Mouse (Mus musculus): ENCODE measurements at regions not wholly inside any gene's neighbourhood (a gene's known extent, or its start where the extent isn't known, plus 50 kb on each side); places are given as distances from the start of the nearest gene placed in this dataset.
A peak's percentile ranks its signal among the peaks of the same experiment; 100 is the strongest.
"Not testable (repeated sequence)": the region's sequence is repeated elsewhere in the genome, so short reads cannot be mapped to it uniquely, and the experiment has no call there.

DNA sequence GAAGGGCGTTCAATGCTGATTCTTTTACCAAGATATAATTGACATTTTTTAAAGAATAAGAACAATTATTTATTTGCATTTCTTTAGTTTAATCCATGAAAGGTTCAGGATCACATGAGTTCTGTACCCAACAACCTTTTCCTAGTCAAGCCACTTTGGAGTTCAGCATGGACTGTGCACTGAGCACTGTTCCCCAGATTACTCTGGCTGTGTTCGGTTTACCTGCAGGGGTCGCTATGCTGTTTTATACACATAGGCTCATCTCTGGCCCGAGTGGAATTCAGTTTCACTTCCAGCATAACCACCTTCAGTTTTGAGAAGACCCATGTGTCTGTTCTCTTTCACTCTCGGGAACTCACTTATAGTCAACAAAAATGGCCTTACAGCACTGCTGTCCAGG is 93.5 kb upstream of the Smarcad1 start:
- not testable (repeated sequence) for ATAC-seq

DNA sequence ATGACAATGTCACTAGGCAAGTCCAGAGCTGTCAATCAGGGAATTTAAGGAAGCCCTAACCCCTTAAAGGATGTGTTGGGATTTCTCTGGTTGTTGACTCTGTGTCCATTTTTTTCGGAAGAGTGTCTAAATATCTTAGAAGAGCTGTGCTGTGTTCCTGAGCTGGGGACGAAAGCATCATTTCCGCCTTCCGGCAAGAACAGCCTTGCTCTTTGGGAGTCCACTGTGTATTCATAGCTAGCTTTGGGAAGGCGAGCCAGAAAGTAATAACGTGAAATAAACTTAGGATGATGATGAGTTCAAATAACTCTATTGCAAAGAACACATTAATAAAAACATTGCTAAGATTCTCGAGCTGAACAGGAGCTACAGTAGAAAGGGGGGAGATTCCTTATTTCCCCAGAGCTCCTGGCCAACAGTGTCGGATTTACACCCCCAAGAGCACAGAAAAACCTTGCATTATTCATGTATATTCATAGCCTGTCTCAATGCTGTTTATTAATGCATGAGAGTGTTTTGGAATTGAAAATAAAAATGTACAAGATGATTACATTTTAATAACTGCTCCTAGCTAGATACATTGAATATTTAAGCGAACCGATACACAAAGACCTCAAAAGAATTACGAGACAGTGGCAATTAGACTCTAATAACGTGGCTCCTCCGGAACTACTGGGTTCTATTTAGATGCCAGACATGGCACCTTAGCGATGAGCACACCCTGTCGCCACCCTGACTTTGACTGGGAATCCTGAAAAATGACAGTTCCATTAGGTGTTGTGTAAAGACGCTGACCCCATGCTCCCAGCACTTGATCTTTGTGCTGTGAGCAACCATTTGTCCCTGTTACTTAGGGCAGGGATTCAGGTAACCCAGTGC is 80.5 kb upstream of the Smarcad1 start:
- no peak for ATAC-seq

DNA sequence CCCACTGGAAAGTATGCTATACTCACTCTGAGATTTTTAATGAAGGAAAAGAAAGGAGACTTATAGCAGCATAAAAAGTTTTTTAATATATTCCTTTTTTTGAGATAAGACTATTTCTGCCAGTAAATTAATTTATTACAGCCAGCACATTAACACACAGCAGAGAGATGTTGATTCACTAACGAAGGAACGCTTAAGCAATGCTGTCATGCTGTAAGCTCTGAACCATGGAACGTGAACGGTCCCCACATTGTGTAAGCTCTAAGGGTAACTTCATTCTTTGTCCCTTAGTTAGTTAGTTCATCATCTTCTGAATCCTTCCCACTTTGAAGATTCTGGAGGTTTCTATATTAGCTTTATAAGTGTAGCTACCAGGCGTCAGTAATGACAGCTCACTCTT is 79.8 kb upstream of the Smarcad1 start:
- ATAC-seq: no peak

DNA sequence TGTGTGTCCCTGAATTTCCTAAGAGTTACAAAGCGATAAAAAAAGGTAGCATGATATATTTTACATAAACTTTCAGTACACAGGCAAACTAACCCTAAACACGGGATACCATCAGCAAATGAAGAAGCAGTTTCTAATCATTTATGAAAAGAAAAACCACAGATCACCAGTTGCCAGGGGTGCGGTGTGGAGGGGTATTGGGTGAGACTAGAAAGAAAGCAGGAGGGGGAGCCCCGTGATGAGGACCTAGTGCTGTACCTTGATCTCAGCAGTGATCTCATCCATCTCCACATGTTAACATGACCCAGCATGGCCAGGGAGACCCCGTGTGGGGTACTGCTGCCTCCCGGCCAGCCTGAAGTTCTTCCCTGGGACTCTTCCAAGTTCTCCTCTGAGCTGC is 77.7 kb upstream of the Smarcad1 start:
- no peak for ATAC-seq

DNA sequence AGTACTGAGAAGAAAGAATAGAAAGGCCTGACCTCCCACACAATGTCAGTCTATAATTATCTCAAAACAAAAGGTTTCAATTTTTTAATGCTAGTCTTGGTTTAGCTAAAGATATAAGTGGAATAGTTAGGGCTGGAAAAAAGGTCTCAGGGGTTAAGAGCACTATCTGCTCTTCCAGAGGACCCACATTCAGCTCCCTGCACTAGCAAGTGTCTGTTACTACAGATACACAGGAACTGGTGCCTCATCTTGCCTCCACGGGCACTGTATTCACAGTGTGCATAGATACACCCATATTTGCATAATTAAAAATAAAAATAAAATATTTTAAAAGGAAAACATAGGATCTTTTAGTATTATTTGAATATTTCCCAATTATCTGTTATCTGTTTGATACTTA is 77.2 kb upstream of the Smarcad1 start:
- no peak for ATAC-seq

DNA sequence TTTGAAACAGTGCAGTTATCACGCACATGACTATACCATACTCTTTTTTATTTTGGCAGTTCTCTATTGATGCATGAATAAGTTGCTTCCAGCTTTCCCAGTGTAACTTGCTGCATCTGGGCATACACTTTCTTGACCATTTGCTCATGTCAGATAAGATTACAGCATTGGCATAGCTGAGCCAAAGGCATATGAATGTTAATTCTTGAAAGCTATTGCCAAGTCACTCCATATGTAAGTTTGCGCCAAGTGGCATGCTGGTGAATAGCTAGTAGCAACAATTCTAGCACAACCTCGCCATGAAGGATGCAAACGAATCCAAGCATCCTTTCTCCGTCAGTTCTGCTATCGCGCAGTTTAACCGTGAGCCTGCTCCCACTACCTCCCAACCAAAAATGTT is 72.2 kb upstream of the Smarcad1 start:
- no peak for ATAC-seq

DNA sequence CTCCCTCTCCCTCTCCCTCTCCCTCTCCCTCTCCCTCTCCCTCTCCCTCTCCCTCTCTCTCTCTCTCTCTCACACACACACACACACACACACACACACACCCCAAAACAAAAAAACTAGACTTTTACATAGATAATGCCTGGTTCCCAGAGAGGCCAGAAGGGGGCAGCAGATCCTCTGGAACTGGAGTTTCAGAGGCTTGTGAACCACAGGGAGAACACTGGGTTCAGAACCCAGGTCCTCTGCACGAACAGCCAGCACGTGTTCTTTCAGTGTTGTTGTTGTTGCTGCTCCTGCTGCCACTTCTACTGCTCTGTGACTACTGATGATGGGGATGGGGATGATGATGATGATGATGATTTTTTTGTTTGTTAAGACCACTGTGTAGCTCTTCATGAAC is 68.4 kb upstream of the Smarcad1 start:
- peak; percentile 32 for ATAC-seq

DNA sequence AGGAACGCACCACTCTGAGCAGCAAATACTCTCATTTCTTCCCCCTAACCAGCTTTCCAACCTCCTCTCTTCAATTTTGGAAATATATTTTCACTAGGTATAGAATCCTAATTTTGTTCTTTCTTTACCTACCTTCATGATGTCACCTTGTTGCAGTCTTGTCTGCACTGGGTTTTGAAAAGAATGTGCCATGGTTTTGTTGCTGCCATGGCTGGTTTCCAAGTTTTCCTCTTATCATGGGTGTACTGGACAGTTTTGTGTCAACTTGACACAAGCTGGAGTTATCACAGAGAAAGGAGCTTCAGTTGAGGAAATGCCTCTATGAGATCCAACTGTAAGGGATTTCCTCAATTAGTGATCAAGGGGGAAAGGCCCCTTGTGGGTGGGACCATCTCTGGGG is 67.9 kb upstream of the Smarcad1 start:
- not testable (repeated sequence) for ATAC-seq

DNA sequence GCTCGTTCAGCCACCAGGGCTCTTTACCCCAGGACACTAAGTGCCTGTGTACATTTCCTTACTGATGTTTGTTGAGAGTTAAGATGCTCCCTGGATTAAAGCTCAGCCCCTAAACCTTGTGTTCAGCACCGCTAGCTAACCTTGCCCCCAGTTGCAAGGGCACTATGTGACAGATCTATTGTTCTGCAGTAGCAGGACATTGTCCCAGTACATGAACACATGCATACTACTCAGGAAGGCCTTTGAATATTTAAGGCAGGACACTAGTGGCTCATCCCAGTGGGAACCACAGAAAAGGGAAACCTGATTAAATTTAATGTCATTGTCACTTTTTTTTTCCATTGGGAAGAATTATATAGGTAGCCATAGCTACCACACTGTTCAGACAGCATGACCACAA is 60.3 kb upstream of the Smarcad1 start:
- no peak for ATAC-seq

Data from activated CD4-positive, CD25-positive, alpha-beta regulatory T cell, adult 4 months (primary cell).